Mouse (Mus musculus): Measurements from ENCODE around the gene Gm15319.
"Not testable (repeated sequence)": the region's sequence is repeated elsewhere in the genome, so short reads cannot be mapped to it uniquely, and the experiment has no call there.

GRCm38 (mm10) chr8:20381637-20382036 is 18.6 kb upstream of the Gm15319 start:
- TF ChIP-seq CTCF, POLR2A (IDR thresholded peaks at IDR 0.05; ENCODE audit: extremely low read depth, insufficient read depth, low read length): not testable (repeated sequence)
